Comparison of ENCODE assay signal across 9 mouse cellular contexts in genomic region chr14:32685124-32685826, GRCm38 (mm10). TPM values are rescaled to one million over a fixed set of nuclear protein-coding genes. Genes with fewer than 3 reads are reported as not detected.
DNase-seq lines count a peak whose midpoint lies in the region; ATAC-seq lines count a peak whose summit lies in the region.
"Had no signal": no experiment of that assay in that cellular context is flagged by ENCODE, and none has a peak within 500 bp of the region (broad histone marks: within the 10 kb centered on the region; RNA-seq: fewer than 3 reads in every experiment).

3425401B19Rik (minus strand) TSS chr14:32685293.

- H3K36me3 ChIP-seq in lung, embryonic 15.5 days = no peaks in the 10 kb centered on the region
- H3K36me3 ChIP-seq: liver, embryonic 13.5 days had no signal

- DNase-seq in lung, postnatal 25 days (ENCODE audit: low spot score) = no peak
- peak; percentile 69 for DNase-seq in gastrocnemius, postnatal 25 days
- peak; percentile 44 for DNase-seq in heart, postnatal 4 days
- peak; percentile 88 for DNase-seq in skeletal muscle tissue, adult 2 months (ENCODE audit: low read depth, low spot score)
- DNase-seq in urinary bladder, postnatal 36 days (ENCODE audit: low spot score in 2 of 2) = no peak
- no peak for DNase-seq in thymus, postnatal 4 days
- DNase-seq: liver, embryonic 13.5 days had no signal

- peaks cover 16% of the 10 kb centered on the region; the same call in 1 of the 2 replicates for H3K4me1 ChIP-seq in lung, embryonic 15.5 days

- H3K27me3 ChIP-seq in lung, embryonic 15.5 days = no peaks in the 10 kb centered on the region
- H3K27me3 ChIP-seq: liver, embryonic 13.5 days had no signal

- ATAC-seq in lung, embryonic 15.5 days (ENCODE audit: borderline replicate concordance, extremely low read depth, low FRiP score, low TSS enrichment) = peak; percentile 55; the same call in 1 of the 2 replicates
- ATAC-seq: Patski had no signal

- no peak within 1 kb of the TSS for H3K4me3 ChIP-seq in lung, embryonic 15.5 days
- H3K4me3 ChIP-seq: liver, embryonic 13.5 days had no signal

- H3K27ac ChIP-seq in lung, embryonic 15.5 days = no peak within 1 kb of the TSS
- H3K27ac ChIP-seq: liver, embryonic 13.5 days had no signal

- H3K9ac ChIP-seq in lung, embryonic 15.5 days = no peak within 1 kb of the TSS
- H3K9ac ChIP-seq: liver, embryonic 13.5 days had no signal

- WGBS in lung, embryonic 15.5 days = 26% methylated on average over 16 of the region's 16 CpGs

- H3K4me2 ChIP-seq in lung, embryonic 15.5 days = peak within 1 kb of the TSS; percentile 24
- H3K4me2 ChIP-seq: liver, embryonic 13.5 days had no signal

- H3K9me3 ChIP-seq in lung, embryonic 15.5 days = no peaks in the 10 kb centered on the region
- H3K9me3 ChIP-seq: liver, embryonic 13.5 days had no signal

RNA-seq across cellular contexts. Expression of gene 3425401B19Rik, which starts in this region (rescaled TPM):
- polyA plus RNA-seq in lung, embryonic 15.5 days (2015; fragmentation: Nextera tagmentation; extraction: Ambion mirVana) = 0.14 and 0.19 TPM in 2 replicates
- total RNA-seq in gastrocnemius, postnatal 25 days (2021) = 100 to 1,000 TPM; 269 to 303 TPM
- 10 to 100 TPM; 39.4 to 39.5 TPM for total RNA-seq in heart, postnatal 4 days (2021)
- polyA plus RNA-seq: Patski had no signal

Comparison
In these comparisons a context has a peak if more than half of its experiments do, and no peak if none do; other contexts are left out.
1. RNA of gene 3425401B19Rik (total RNA-seq): 269 to 303 TPM in gastrocnemius, postnatal 25 days; 39.4 to 39.5 TPM in heart, postnatal 4 days; every median in the first group is over 4 times any median in the second.
2. Peak in ATAC-seq and H3K4me2 ChIP-seq in lung, embryonic 15.5 days; RNA of the gene not detected or under 1 TPM.
3. DNase-seq: peak in gastrocnemius, postnatal 25 days (single experiment), heart, postnatal 4 days (single experiment) and skeletal muscle tissue, adult 2 months (single experiment); none in lung, postnatal 25 days (single experiment), urinary bladder, postnatal 36 days (0 of 2) and thymus, postnatal 4 days (single experiment).